Mouse (Mus musculus) midbrain, embryonic 14.5 days (tissue): Measurements from ENCODE around the gene Slc46a3. TPM values are rescaled to one million over a fixed set of nuclear protein-coding genes. Genes with fewer than 3 reads are reported as not detected.

ENCODE experiments used
- ATAC-seq: fragments of 200-750 bp; cut with Nextera tagmentation; 2 replicates; pipeline ENCODE4 v1.8.0; 2017; ENCODE audit warnings: moderate number of reproducible peaks, moderate library complexity; ENCODE audit not compliant: low FRiP score, low TSS enrichment
- DNase-seq: peaks from one replicate; pipeline ENCODE4 v3.0.0-alpha.2; 2015
- H3K27ac ChIP-seq: fragments of 300-500 bp; sonication (generic); replicated peaks from 2 replicates; pipeline ENCODE4 v1.5.1; 2014; ENCODE audit warnings: mild to moderate bottlenecking, low read depth, low read length, moderate library complexity
- H3K27me3 ChIP-seq: fragments of 300-500 bp; sonication (generic); 2 replicates; pipeline ENCODE4 v1.6.1; 2014; ENCODE audit warnings: low read length, control low read depth, mixed read lengths; ENCODE audit not compliant: control insufficient read depth, insufficient read depth
- H3K36me3 ChIP-seq: fragments of 300-500 bp; sonication (generic); 2 replicates; pipeline ENCODE4 v1.6.1; 2014; ENCODE audit warnings: low read length, control low read depth; ENCODE audit not compliant: control insufficient read depth, insufficient read depth
- H3K4me1 ChIP-seq: fragments of 300-500 bp; sonication (generic); 2 replicates; pipeline ENCODE4 v1.6.1; 2014; ENCODE audit warnings: mild to moderate bottlenecking, antibody characterized with exemption, low read length, control low read depth; ENCODE audit not compliant: control insufficient read depth, insufficient read depth
- H3K4me2 ChIP-seq: fragments of 300-500 bp; sonication (generic); 2 replicates; pipeline ENCODE4 v1.6.1; 2014; ENCODE audit warnings: mild to moderate bottlenecking, low read length, moderate library complexity
- H3K4me3 ChIP-seq: fragments of 300-500 bp; sonication (generic); replicated peaks from 2 replicates; pipeline ENCODE4 v1.5.1; 2014; ENCODE audit warnings: low read depth, low read length
- H3K9ac ChIP-seq: fragments of 300-500 bp; sonication (generic); replicated peaks from 2 replicates; pipeline ENCODE4 v1.6.1; 2014; ENCODE audit warnings: mild to moderate bottlenecking, low read length, moderate library complexity
- H3K9me3 ChIP-seq: fragments of 300-500 bp; sonication (generic); 2 replicates; pipeline ENCODE4 v1.6.1; 2016; ENCODE audit warnings: low read length, control low read depth, mixed read lengths; ENCODE audit not compliant: control insufficient read depth
- WGBS: fragments of 180-500 bp; shearing (Covaris S2); extraction: QIAGEN DNeasy Blood & Tissue Kit; methylation state at CpG from one replicate; pipeline ENCODE4 v1.1.7; 2014; 5-methylcytosine and 5-hydroxymethylcytosine counted together
- polyA plus RNA-seq: library from polyadenylated mRNA; unstranded; fragments of >200 nt; fragmentation: Nextera tagmentation; extraction: Ambion mirVana; gene quantifications from 2 replicates; pipeline ENCODE4 v1.2.1, GENCODE M21; 2014

The Slc46a3 gene
- polyA plus RNA-seq, 1 experiment from 2014 or later: 4.6 TPM

- no peak overlapping the region for H3K4me3 ChIP-seq
- no peaks in the 10 kb centered on the region for H3K4me1 ChIP-seq
- peaks cover 89% of the 10 kb centered on the region for H3K36me3 ChIP-seq
- ATAC-seq (no peak), DNase-seq (no peak)
- no peaks in the 10 kb centered on the region for H3K27me3 ChIP-seq
- no peak overlapping the region for H3K4me2 ChIP-seq
- no peak overlapping the region for H3K9ac ChIP-seq
- WGBS: 92% methylated on average over 6 of the region's 6 CpGs
- H3K27ac ChIP-seq: no peak overlapping the region
- no peaks in the 10 kb centered on the region for H3K9me3 ChIP-seq
Observed at GRCm38 (mm10) chr5:147869568-147869967, 25.0 kb downstream of the Slc46a3 start.

GRCm38 (mm10) chr5:147868674-147869073, 25.9 kb downstream of the Slc46a3 start:
- no peaks in the 10 kb centered on the region for H3K4me1 ChIP-seq
- H3K4me2 ChIP-seq: no peak overlapping the region
- ATAC-seq (no peak), DNase-seq (no peak)
- no peak overlapping the region for H3K4me3 ChIP-seq
- H3K9me3 ChIP-seq: no peaks in the 10 kb centered on the region
- WGBS: 93% methylated on average over 4 of the region's 4 CpGs
- H3K9ac ChIP-seq: no peak overlapping the region
- H3K36me3 ChIP-seq: peaks cover 88% of the 10 kb centered on the region
- H3K27me3 ChIP-seq: no peaks in the 10 kb centered on the region
- no peak overlapping the region for H3K27ac ChIP-seq

- WGBS: under 1% methylated on average over 67 of the region's 68 CpGs
- H3K36me3 ChIP-seq: peaks cover 27% of the 10 kb centered on the region
- ATAC-seq: peak; percentile 93
- H3K27me3 ChIP-seq: no peaks in the 10 kb centered on the region
- peak within 1 kb of the TSS; percentile 77 for H3K27ac ChIP-seq
- DNase-seq: peak; percentile 96
- no peaks in the 10 kb centered on the region for H3K9me3 ChIP-seq
- H3K4me2 ChIP-seq: peak within 1 kb of the TSS; percentile 77
- peaks cover 11% of the 10 kb centered on the region; the same call in 1 of the 2 replicates for H3K4me1 ChIP-seq
- H3K9ac ChIP-seq: peak within 1 kb of the TSS; percentile 83
- peak within 1 kb of the TSS; percentile 94 for H3K4me3 ChIP-seq
Observed at GRCm38 (mm10) chr5:147860449-147861261, 34.0 kb downstream of the Slc46a3 start, which contains the start of gene Pomp. Gene Pomp (plus strand): TSS chr5:147860461.

GRCm38 (mm10) chr5:147860076-147860448, 34.6 kb downstream of the Slc46a3 start:
- Histone ChIP-seq H3K9ac (peak overlapping the region; percentile 83), H3K36me3 (peaks cover 26% of the 10 kb centered on the region), H3K4me1 (peaks cover 11% of the 10 kb centered on the region; the same call in 1 of the 2 replicates), H3K27me3 (no peaks in the 10 kb centered on the region), H3K4me3 (peak overlapping the region; percentile 94), H3K9me3 (no peaks in the 10 kb centered on the region), H3K4me2 (peak overlapping the region; percentile 77), H3K27ac (peak overlapping the region; percentile 77)
- ATAC-seq: peak; percentile 47
- WGBS: 2% methylated on average over 18 of the region's 18 CpGs
- DNase-seq: no peak

- Histone ChIP-seq H3K4me1 (no peaks in the 10 kb centered on the region), H3K27me3 (no peaks in the 10 kb centered on the region), H3K4me2 (no peak overlapping the region), H3K4me3 (no peak overlapping the region), H3K27ac (no peak overlapping the region), H3K36me3 (no peaks in the 10 kb centered on the region), H3K9ac (no peak overlapping the region), H3K9me3 (no peaks in the 10 kb centered on the region)
- DNase-seq (no peak), ATAC-seq (no peak)
- 71% methylated on average over 7 of the region's 7 CpGs for WGBS
Observed at GRCm38 (mm10) chr5:147850194-147850593, 44.4 kb downstream of the Slc46a3 start.

GRCm38 (mm10) chr5:147848164-147848863, 46.3 kb downstream of the Slc46a3 start:
- Histone ChIP-seq H3K27me3 (no peaks in the 10 kb centered on the region), H3K27ac (no peak overlapping the region), H3K4me3 (no peak overlapping the region), H3K36me3 (no peaks in the 10 kb centered on the region), H3K9ac (no peak overlapping the region), H3K4me2 (peak overlapping the region; percentile 28; the same call in 1 of the 2 replicates), H3K4me1 (no peaks in the 10 kb centered on the region), H3K9me3 (no peaks in the 10 kb centered on the region)
- WGBS: 25% methylated on average over 16 of the region's 16 CpGs
- DNase-seq (peak; percentile 90), ATAC-seq (no peak)

GRCm38 (mm10) chr5:147847361-147847760, 47.3 kb downstream of the Slc46a3 start:
- Histone ChIP-seq H3K4me2 (no peak overlapping the region), H3K36me3 (no peaks in the 10 kb centered on the region), H3K9ac (no peak overlapping the region), H3K4me3 (no peak overlapping the region), H3K27me3 (no peaks in the 10 kb centered on the region), H3K4me1 (no peaks in the 10 kb centered on the region), H3K9me3 (no peaks in the 10 kb centered on the region), H3K27ac (no peak overlapping the region)
- ATAC-seq (no peak), DNase-seq (peak; percentile 23)
- WGBS: 62% methylated on average over 5 of the region's 5 CpGs

- 81% methylated on average over 3 of the region's 3 CpGs for WGBS
- H3K9me3 ChIP-seq: no peaks in the 10 kb centered on the region
- no peak overlapping the region for H3K4me3 ChIP-seq
- H3K4me1 ChIP-seq: no peaks in the 10 kb centered on the region
- no peaks in the 10 kb centered on the region for H3K27me3 ChIP-seq
- DNase-seq (no peak), ATAC-seq (no peak)
- no peaks in the 10 kb centered on the region for H3K36me3 ChIP-seq
- no peak overlapping the region for H3K9ac ChIP-seq
- no peak overlapping the region for H3K27ac ChIP-seq
- H3K4me2 ChIP-seq: no peak overlapping the region
Observed at GRCm38 (mm10) chr5:147845319-147845718, 49.3 kb downstream of the Slc46a3 start.
